Mouse (Mus musculus) kidney, embryonic 16.5 days (tissue): Measurements from ENCODE around the gene Mark3. TPM values are rescaled to one million over a fixed set of nuclear protein-coding genes. Genes with fewer than 3 reads are reported as not detected.

Source experiments
- ATAC-seq: fragments of 200-750 bp; cut with Nextera tagmentation; 2 replicates; pipeline ENCODE4 v1.8.0; 2017; ENCODE audit warnings: moderate TSS enrichment; ENCODE audit not compliant: low FRiP score, low TSS enrichment
- H3K27ac ChIP-seq: fragments of 300-500 bp; sonication (generic); 2 replicates; pipeline ENCODE4 v1.5.1; 2014; ENCODE audit warnings: low read length
- H3K27me3 ChIP-seq: fragments of 300-500 bp; sonication (generic); 2 replicates; pipeline ENCODE4 v1.6.1; 2014; ENCODE audit warnings: low read length, control low read depth, mixed read lengths; ENCODE audit not compliant: insufficient read depth
- H3K36me3 ChIP-seq: fragments of 300-500 bp; sonication (generic); 2 replicates; pipeline ENCODE4 v1.6.1; 2014; ENCODE audit warnings: low read length, control low read depth, mixed read lengths; ENCODE audit not compliant: insufficient read depth
- H3K4me1 ChIP-seq: fragments of 300-500 bp; sonication (generic); 2 replicates; pipeline ENCODE4 v1.6.1; 2014; ENCODE audit warnings: low read length, control low read depth, mixed read lengths; ENCODE audit not compliant: insufficient read depth
- H3K4me2 ChIP-seq: fragments of 300-500 bp; sonication (generic); replicated peaks from 2 replicates; pipeline ENCODE4 v1.6.1; 2014; ENCODE audit warnings: low read depth, low read length
- H3K4me3 ChIP-seq: fragments of 300-500 bp; sonication (generic); 2 replicates; pipeline ENCODE4 v1.5.1; 2014; ENCODE audit warnings: mild to moderate bottlenecking, low read length
- H3K9ac ChIP-seq: fragments of 300-500 bp; sonication (generic); replicated peaks from 2 replicates; pipeline ENCODE4 v1.6.1; 2014; ENCODE audit warnings: low read length
- H3K9me3 ChIP-seq: fragments of 300-500 bp; sonication (generic); 2 replicates; pipeline ENCODE4 v1.6.1; 2016; ENCODE audit warnings: low read length, control low read depth
- WGBS: fragments of 180-500 bp; shearing (Covaris S2); extraction: QIAGEN DNeasy Blood & Tissue Kit; methylation state at CpG from one replicate; pipeline ENCODE4 v1.1.7; 2014; 5-methylcytosine and 5-hydroxymethylcytosine counted together
- polyA plus RNA-seq: library from polyadenylated mRNA; unstranded; fragments of >200 nt; fragmentation: Nextera tagmentation; extraction: Ambion mirVana; gene quantifications from 2 replicates; pipeline ENCODE4 v1.2.1, GENCODE M21; 2015

Mark3 gene
- polyA plus RNA-seq, 1 experiment from 2014 or later = 32.2 TPM

DNA sequence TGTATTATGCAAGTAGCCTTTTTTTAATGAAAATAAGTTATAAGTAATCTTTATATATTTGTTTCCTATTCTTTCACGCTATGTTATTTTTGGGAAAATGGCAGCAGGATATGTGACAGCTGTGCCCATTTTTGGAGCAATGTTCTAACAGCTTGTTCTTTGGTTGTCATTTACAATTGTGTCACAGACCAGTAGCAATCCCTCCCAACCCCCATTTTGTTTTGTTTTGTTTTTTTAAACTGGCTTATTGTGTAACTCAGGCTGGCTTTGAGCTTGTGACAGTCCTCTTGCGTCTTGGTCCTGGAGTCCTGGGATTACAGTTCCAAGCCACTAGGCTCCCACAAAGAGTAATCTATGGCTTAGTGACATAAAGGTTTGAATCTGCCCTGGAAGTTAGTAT is 31.3 kb downstream of the Mark3 start:
- 90% methylated on average over 2 of the region's 2 CpGs for WGBS
- H3K36me3 ChIP-seq = peaks cover 18% of the 10 kb centered on the region
- H3K4me1 ChIP-seq = no peaks in the 10 kb centered on the region
- ATAC-seq = no peak
- H3K4me2 ChIP-seq = no peak overlapping the region
- H3K27ac ChIP-seq = no peak overlapping the region
- H3K27me3 ChIP-seq = no peaks in the 10 kb centered on the region
- no peaks in the 10 kb centered on the region for H3K9me3 ChIP-seq
- H3K9ac ChIP-seq = no peak overlapping the region
- H3K4me3 ChIP-seq = no peak overlapping the region

DNA sequence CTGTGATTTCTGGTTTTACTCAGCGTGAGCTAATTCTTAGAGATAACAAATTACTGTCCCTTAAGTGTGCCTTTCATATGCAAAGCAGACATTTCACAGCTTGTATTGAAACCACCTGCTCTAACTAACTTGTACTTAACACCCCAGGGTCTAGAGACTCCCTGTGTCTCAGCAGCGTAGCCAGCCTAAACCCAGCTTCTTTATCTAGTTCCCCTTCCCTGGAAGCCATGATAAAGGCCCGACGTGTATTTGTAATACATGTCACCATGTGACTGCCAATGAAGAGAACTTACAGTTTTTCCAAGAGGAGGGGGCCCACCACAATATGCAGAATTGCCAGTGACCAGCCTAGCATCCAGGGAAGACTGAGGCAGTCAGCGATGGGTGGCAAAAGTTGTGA is 33.7 kb downstream of the Mark3 start:
- peaks cover 31% of the 10 kb centered on the region for H3K36me3 ChIP-seq
- no peaks in the 10 kb centered on the region for H3K9me3 ChIP-seq
- no peak overlapping the region for H3K27ac ChIP-seq
- H3K4me3 ChIP-seq = no peak overlapping the region
- H3K4me2 ChIP-seq = no peak overlapping the region
- ATAC-seq = no peak
- no peaks in the 10 kb centered on the region for H3K4me1 ChIP-seq
- 67% methylated on average over 5 of the region's 5 CpGs for WGBS
- no peak overlapping the region for H3K9ac ChIP-seq
- no peaks in the 10 kb centered on the region for H3K27me3 ChIP-seq

DNA sequence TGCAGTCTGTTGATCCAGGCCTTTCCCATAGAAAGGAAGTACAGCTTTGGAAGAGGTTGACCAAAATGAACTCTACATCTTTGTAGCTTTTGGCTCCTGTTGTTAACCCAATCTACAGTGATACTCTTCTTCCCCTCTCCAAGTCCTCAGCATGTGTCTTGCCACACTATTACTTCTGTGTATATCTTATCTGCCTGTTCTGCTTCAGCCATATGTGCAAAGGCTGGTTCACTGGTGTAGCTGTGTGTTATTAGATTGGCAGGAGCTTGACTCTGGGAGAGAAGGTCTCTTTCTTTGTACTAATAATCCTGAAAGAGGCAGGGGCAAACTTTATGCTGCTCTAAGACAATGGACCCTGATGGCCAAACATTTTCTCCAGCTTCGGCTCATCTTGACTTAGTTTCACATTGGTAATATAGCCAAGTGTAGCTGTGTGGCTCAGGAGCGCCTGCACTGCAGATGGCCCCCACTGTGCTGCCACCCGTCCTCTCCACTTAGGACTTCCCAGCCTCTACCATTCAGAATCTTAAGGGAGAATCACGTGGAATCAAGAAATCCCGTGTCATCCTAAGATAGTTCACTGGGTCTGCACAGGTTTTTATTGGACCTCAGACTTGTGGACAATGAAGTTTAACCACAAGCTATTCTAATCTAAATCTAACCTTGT is 40.3 kb downstream of the Mark3 start:
- no peaks in the 10 kb centered on the region for H3K9me3 ChIP-seq
- no peak overlapping the region for H3K27ac ChIP-seq
- ATAC-seq = no peak
- no peak overlapping the region for H3K9ac ChIP-seq
- no peaks in the 10 kb centered on the region for H3K27me3 ChIP-seq
- WGBS = 89% methylated on average over 5 of the region's 5 CpGs
- peaks cover 38% of the 10 kb centered on the region for H3K36me3 ChIP-seq
- no peak overlapping the region for H3K4me3 ChIP-seq
- no peaks in the 10 kb centered on the region for H3K4me1 ChIP-seq
- H3K4me2 ChIP-seq = no peak overlapping the region

DNA sequence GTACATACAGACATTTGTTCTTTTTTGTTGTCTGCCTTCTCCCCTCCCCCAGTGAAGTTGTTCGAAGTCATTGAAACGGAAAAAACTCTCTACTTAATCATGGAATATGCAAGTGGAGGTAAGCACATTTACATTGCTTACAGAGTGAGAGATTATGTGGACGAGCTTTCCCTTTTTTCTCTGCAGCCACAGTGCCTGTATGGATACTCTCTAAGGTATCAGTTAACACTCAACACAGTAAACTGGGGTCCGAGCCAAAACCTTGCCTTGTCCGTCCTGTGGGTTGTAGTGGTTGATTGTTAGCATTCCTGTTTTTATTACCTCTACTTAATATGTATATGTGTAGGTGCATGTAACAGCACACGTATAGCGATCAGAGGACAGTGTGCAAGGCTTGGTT is 43.9 kb downstream of the Mark3 start:
- H3K36me3 ChIP-seq = peaks cover 33% of the 10 kb centered on the region
- H3K9ac ChIP-seq = no peak overlapping the region

DNA sequence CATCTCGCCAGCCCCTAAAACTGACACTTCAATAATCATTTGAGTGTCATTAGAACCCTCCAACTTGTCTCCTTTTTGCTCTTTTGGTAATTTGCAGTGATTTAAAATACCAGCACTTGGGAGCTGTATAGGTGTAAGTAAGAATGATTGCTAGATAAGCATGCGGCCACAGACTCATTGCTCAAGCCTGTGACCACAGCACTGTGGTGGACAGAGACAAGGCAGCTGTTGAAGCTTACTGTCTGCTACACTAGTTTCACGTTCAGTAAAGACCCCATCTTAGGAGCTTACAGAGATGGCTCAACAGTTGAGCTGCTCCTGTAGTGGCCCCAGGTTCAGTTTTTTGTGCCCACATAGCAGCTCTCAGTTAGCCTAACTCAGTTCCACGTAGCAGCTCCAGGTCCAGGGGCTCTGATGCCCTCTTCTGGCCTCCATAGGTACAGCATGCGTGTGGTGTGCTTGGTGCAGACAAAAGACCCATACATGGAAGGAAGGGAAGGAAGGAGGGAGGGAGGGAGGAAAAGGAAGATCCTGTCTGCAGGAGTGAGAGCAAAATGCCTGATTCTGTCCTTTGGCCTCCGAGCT is 73.8 kb downstream of the Mark3 start:
- H3K9me3 ChIP-seq = no peaks in the 10 kb centered on the region
- no peak overlapping the region for H3K9ac ChIP-seq
- H3K27me3 ChIP-seq = no peaks in the 10 kb centered on the region
- ATAC-seq = peak; percentile 31; the same call in 1 of the 2 replicates
- 55% methylated on average over 6 of the region's 6 CpGs for WGBS
- H3K4me3 ChIP-seq = no peak overlapping the region
- no peak overlapping the region for H3K4me2 ChIP-seq
- H3K27ac ChIP-seq = no peak overlapping the region
- no peaks in the 10 kb centered on the region for H3K4me1 ChIP-seq
- peaks cover 62% of the 10 kb centered on the region for H3K36me3 ChIP-seq

More for the DNA sequence above, 43.9 kb downstream of the Mark3 start:
- H3K4me3 ChIP-seq = no peak overlapping the region
- H3K27me3 ChIP-seq = no peaks in the 10 kb centered on the region
- no peak for ATAC-seq
- H3K9me3 ChIP-seq = no peaks in the 10 kb centered on the region
- 81% methylated on average over 7 of the region's 7 CpGs for WGBS
- H3K4me2 ChIP-seq = no peak overlapping the region
- no peak overlapping the region for H3K27ac ChIP-seq
- no peaks in the 10 kb centered on the region for H3K4me1 ChIP-seq

DNA sequence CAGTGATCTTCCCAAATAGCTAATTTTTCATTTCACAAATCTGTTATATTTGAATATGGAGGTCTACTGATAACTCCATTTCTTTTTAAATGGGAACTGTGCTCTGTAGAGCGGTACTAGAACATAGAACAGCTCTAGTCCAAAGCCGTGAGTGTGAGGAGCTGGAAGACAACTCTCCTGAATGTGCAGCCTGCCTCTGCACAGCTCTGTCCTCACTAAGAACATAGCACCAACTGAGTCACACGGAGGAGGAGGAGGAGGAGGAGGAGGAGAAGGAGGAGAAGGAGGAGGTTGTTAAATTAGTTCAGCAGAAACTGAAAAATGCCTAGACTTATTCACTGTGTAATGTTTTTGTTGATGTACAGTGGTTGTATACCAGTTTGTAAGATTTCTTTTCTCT is 78.6 kb downstream of the Mark3 start:
- Histone ChIP-seq H3K4me1 (no peaks in the 10 kb centered on the region; the same call in 1 of the 2 replicates), H3K27me3 (no peaks in the 10 kb centered on the region), H3K9ac (no peak overlapping the region), H3K4me2 (no peak overlapping the region), H3K9me3 (no peaks in the 10 kb centered on the region), H3K36me3 (peaks cover 50% of the 10 kb centered on the region), H3K4me3 (no peak overlapping the region), H3K27ac (no peak overlapping the region)
- 88% methylated on average over 3 of the region's 3 CpGs for WGBS
- ATAC-seq = no peak

DNA sequence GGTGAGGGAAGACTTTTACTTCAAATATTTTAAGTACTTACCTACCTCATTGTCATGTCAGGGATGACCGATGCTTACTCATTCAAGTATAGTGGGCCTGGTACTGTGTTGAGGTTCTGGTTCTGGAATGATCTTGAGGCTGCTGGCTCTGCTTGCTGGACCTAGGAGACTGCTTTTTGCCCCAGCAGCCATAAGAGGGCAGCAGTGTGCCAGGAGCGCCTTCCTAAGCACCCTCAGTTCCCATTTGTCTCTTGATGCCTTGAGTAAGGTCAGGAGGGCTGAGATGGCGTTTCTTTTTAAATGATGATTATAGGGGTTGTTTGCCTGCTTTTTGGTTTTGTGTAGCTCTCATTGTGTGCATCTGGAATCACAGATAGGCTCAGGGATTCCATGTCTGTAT is 79.1 kb downstream of the Mark3 start:
- Histone ChIP-seq H3K27ac (no peak overlapping the region), H3K4me1 (no peaks in the 10 kb centered on the region; the same call in 1 of the 2 replicates), H3K9ac (no peak overlapping the region), H3K36me3 (peaks cover 45% of the 10 kb centered on the region), H3K4me3 (no peak overlapping the region), H3K4me2 (no peak overlapping the region), H3K27me3 (no peaks in the 10 kb centered on the region), H3K9me3 (no peaks in the 10 kb centered on the region)
- WGBS = 30% methylated on average over 3 of the region's 3 CpGs
- ATAC-seq = no peak

DNA sequence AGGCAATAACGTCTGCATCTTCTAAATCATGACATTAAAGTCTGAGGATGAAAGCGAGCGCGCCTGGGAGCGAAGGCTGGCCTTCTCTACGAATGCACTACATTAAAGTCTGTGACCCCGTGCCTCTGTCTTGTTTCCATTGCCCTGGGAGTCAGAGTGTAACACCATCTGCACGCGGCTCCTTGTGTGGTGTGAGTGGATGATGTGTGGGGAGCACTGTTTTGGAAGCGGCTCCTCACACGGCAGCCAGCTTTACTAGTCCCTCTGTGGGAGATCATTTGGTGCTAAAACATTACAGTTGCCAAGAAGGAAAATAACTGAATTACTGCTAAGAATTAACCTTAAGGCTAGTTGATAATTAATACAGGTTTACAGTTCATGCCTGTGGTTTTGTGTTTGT is 81.4 kb downstream of the Mark3 start:
- 79% methylated on average over 11 of the region's 11 CpGs for WGBS
- no peak for ATAC-seq
- H3K36me3 ChIP-seq = peaks cover 39% of the 10 kb centered on the region
- H3K4me2 ChIP-seq = no peak overlapping the region
- no peaks in the 10 kb centered on the region for H3K9me3 ChIP-seq
- H3K27me3 ChIP-seq = no peaks in the 10 kb centered on the region
- no peak overlapping the region for H3K27ac ChIP-seq
- no peak overlapping the region for H3K9ac ChIP-seq
- no peak overlapping the region for H3K4me3 ChIP-seq
- no peaks in the 10 kb centered on the region; the same call in 1 of the 2 replicates for H3K4me1 ChIP-seq

DNA sequence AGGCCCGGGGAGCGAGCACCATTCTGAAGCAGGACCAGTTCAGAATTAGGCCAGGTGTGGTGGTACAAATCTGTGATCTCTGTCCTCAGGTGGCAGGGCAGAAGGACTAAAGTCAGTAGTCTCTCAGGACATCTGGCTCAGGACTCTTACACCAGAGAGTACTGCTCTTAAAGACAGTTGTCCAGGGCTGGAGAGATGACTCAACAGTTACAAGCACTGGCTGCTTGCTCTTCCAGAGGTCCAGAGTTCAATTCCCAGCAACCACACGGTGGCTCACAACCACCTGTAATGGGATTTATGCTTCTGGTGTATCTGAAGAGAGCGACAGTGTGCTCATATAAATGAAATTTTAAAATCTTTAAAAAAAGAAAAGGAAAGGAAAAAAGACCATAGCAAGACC is 85.0 kb downstream of the Mark3 start:
- Histone ChIP-seq H3K9ac (no peak overlapping the region), H3K36me3 (peaks cover 35% of the 10 kb centered on the region), H3K4me2 (no peak overlapping the region), H3K27ac (no peak overlapping the region), H3K27me3 (no peaks in the 10 kb centered on the region), H3K4me1 (peaks cover 13% of the 10 kb centered on the region), H3K9me3 (no peaks in the 10 kb centered on the region), H3K4me3 (no peak overlapping the region)
- no peak for ATAC-seq
- WGBS = 96% methylated on average over 4 of the region's 4 CpGs

DNA sequence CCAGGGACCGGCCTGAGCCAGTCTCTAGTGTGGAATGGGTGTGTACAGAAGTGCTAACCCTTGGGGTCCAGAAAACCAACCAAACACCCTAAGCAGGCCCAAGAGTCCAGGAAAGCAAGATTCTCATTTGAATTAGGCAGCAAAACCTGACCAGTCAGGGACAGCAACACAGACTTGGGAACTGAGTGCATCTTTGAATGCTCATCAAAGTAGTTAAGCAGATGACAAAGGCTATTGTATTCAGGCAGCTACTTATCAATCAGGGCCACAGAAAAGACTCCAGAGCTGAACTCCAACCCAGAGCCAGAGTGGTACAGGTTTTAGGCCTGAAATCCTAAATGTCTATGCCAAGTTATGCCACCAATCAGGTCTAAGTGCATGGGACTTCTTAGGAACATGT is 86.3 kb downstream of the Mark3 start:
- Histone ChIP-seq H3K4me1 (peaks cover 24% of the 10 kb centered on the region), H3K4me3 (no peak overlapping the region), H3K27me3 (no peaks in the 10 kb centered on the region), H3K36me3 (peaks cover 23% of the 10 kb centered on the region), H3K9me3 (no peaks in the 10 kb centered on the region), H3K4me2 (no peak overlapping the region), H3K27ac (no peak overlapping the region), H3K9ac (no peak overlapping the region)
- WGBS = 100% methylated on average over 1 of the region's 1 CpGs
- no peak for ATAC-seq
